Mouse (Mus musculus): ENCODE measurements around the gene Gm49405. TPM values are rescaled to one million over a fixed set of nuclear protein-coding genes. Genes with fewer than 3 reads are reported as not detected.
"Not testable (repeated sequence)": the region's sequence is repeated elsewhere in the genome, so short reads cannot be mapped to it uniquely, and the experiment has no call there.

The Gm49405 gene
- total RNA-seq (2021) = 1 to 10 TPM; 1.1 TPM
- long read RNA-seq, experiment 1 = 0 reads
- long read RNA-seq, experiment 2, partial matches to known transcripts = 0 of 1 reads
- long read RNA-seq, experiment 2, other reads (novel, unspliced or antisense) = 1 of 1 reads

DNA sequence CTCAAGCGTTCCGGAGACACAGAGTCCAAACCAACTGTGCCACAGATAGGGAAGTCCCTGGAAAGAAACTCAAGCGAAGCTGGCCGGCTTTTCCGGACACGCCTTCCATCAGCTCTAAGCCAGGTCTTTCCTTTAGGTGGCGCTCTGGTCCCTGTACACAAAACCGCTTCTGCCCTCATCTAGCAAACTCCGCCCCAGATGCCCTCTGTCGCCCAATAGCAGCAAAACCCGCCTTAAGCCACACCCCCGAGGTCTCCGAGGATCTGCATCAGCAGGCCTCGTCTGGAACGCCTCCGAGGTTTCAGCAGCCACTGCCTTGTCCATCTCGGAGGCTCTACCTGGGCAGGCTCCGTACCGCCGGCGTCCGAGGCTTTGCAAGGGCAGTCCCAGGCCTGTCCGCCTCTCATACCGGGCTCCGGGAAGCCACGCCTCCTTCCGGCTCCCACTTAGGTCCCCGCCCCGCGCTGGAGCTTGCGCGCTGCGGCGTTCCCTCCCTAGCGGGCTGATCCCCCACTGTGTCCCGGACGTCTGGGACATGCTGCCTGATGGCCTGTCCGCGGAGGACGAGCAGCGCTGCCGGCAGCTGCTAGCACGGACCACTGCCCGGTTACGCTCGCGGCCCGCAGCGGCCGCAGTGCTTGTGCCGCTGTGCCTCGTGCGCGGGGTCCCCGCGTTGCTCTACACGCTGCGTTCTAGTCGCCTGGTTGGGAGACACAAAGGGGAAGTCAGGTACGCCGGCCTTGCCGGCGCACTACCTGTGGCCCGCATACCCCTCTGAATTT lies at the start of gene Gm49405, which contains the start of gene Nudt8:
TSS of gene Gm49405 (plus strand) at position 508 of the 782 bp plus-strand sequence.
TSS of gene Nudt8 (plus strand) at position 462 of the 782 bp plus-strand sequence.
- peak; percentile 87 to 88 for DNase-seq (ENCODE audit: low spot score in 2 of 2)

DNA sequence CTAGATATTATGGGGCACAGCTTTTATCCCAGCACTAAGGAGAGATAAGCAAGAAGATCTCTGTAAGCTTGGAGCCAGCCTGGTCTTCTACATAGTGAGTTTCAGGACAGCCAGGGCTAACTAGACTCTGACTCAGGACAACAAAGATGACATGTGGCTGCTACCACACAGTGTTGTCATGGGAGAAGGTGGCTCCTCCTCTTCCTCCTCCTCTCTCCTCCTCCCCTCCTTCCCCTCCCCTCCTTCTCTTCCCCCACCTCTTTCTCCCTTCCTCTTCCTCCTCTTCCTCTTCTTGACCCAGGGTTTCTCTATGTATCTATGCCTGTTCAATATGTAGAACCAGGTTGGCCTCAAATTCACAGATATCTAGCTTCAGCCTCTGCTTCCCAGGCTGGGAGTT lies 49.0 kb upstream of the Gm49405 start:
- DNase-seq (ENCODE audit: low spot score in 2 of 2) = no peak

DNA sequence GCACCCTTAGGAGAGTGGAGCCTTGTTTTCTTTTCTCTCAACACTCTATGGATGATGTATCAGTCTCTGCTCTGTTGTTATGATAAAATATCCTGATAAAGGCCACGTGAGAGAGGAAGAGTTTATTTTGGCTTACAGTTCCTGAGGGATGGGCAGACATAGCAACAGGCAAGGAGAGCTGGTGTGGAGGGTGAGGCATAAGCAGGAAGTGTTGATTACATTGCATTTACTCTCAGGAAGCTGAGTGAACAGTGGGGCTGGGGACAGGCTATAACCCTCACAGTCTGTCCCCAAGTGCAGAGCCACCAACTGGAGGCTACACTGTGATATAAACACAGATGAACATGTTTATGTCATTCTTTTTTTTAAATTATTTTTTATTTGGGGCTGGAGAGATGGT lies 48.3 kb upstream of the Gm49405 start:
- DNase-seq (ENCODE audit: low spot score in 2 of 2) = no peak

DNA sequence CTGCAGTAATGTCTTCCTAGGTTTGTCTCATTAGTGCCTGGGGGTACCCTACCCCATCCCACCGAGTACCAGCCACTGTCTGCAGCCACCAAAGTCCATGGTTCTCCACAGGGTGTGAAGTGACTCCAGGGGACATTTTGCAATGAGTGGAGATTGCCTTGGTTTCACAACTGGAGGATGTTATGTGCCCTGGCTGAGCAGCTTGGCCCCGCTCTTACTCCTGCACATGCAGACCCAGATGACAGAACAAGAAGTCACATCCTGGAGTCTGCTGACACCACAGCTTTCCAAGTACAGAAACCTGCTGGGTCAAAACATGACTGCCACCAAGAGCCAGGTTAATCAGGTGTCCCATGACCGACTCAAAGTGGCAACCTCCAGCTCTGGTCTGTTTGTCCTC lies 45.4 kb upstream of the Gm49405 start:
- DNase-seq (ENCODE audit: low spot score in 2 of 2) = no peak

DNA sequence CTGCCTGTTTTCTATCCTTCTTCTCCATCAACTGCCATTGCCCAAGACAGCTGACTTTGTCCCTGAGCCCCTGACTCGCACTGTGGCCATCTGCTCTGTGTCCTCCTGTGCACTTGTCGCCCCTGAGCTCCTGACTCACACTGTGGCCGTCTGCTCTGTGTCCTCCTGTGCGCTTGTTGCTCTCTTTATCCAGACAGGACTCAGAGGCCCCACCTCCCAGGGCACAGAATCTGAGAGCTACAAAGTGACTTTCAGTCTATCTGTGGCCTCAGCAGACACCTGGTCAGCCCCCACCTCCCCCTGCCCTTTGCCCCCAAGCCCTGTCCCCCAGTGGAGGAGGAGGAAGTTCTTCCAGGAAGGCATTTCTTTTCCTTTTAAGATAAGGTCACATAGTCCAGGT lies 44.6 kb upstream of the Gm49405 start:
- DNase-seq (ENCODE audit: low spot score in 2 of 2) = no peak

DNA sequence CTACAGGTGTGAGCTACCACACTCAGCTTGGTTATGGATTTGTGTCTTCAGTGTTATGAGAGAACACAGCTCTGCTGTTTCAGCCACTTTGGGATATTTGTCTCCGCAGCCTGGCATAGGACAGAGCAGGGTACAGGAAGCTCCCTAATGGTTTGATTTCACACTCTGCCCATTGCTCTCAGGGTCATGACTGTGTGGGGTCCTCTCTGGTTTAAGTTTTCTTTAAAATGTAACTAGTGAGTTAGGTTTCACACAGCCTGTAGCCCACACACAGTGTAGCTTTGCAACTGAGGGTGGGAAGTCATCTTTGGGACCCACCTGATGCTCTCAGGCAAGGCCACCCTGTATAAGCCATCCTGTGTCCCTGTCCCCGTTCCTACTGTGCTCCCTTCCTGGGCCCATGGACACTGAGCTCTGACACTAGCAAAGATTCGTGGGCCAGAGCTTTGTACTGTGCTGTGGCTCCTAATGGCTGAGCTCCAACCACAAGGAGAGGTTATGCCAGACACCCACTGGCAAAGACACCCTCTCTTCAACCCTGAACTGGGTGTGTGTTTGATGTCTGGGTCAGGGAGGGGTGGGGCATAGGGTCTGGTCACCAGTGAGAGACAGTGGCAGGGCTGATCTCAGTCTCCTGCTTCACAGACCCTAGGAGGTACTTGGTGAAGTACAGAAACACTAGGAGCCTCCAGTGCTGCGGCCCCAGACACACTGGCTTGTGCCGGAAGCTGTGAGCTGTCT lies 43.0 kb upstream of the Gm49405 start:
- DNase-seq (ENCODE audit: low spot score in 2 of 2) = not testable (repeated sequence)

DNA sequence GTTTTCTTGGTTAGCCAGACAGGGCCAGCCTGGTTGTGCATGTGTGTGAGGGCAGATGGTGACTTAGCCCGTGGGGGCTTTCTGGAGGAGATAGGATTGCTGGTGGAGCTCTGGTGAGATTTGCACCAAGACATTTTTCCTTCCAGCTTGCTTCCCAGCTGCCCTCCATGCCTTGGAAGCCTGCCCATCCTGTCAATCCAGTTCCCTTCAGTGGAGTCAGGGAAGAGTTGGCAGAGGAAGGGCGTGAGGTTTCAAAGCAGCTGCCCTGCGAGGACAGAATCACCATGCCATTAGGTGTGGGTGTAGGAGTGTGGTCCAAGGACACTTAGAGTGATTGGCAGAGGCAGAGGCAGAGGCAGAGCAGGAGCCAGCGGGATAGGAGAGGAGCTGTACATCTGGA lies 42.0 kb upstream of the Gm49405 start, which contains the start of gene Aldh3b3:
TSS of gene Aldh3b3 (plus strand) at position 176 of the 400 bp plus-strand sequence.
- no peak for DNase-seq (ENCODE audit: low spot score in 2 of 2)

DNA sequence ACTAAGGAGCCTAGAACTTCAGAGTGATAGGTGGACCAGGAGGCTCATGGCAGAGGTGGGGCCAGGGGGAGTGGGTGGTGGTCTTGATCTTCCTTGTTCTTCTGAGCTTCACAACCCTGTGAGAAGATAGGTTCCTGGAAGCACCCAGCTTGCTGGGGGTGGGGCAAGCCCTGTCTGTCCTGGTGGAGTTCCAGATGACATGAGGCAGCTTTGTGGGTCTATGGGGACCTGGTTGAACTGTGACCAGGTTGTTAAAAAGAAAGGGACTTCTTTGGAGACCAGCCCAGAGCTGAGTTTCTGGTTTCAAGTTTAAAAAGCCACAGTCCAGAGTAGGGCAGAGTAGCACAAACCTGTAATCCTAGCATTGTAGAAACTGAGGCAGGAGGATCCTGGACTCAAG lies 41.4 kb upstream of the Gm49405 start:
- no peak for DNase-seq (ENCODE audit: low spot score in 2 of 2)

DNA sequence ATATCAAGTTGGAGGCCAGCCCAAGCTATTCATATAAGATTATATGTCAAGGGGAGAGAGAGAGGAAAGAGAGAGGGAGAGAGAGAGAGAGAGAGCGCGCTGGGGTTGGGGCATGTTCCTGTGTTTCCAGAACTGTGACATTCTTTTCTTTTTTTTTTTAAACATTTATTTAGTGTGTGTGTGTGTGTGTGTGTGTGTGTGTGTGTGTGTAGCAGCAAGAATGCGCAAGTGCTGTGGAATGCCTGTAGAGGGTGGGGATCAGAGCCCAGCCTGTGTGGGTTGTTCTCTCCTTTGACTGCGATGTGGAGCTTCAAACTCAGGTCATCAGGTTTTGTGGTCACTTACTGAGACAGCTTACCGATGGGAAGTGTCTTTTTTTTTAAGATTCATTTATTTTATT lies 40.2 kb upstream of the Gm49405 start:
- DNase-seq (ENCODE audit: low spot score in 2 of 2) = no peak

DNA sequence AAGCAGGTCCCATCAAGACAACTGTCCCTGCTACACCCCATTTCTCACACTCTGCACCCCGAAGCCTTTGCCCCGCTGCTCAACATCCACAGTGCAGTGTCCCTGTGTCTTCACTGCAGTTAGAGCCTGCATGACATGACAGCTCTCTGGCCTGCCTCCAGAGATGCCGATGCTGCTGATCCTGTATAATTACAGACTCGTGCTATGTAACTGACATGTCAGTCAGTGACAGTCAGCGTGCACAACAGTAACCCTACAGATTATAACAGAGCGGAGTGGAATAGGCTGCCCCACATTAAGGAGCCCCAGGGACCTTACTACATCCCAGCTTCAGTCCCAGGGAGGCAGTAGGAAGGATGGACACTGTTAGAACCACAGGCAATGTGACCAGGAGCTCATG lies 38.6 kb upstream of the Gm49405 start:
- not testable (repeated sequence) for DNase-seq (ENCODE audit: low spot score in 2 of 2)

DNA sequence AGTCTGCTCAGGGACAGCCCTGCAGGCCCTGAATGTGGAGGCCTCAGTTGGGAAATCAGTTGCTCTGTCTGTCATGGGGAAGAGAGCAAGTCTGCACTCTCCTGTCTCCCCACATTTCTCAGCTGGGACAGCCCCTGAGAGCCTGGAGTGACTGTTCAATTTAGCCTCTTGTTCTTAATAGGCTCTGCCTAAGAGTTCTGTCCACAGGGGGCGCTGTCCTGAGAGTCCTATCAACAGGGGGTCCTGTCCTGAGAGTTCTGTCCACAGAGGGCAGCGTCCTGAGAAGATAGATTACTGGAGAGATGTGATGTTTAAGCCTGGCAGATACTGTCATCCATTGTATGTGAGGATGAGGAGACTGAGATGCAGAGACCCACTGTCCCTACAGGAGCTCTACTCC lies 38.0 kb upstream of the Gm49405 start:
- DNase-seq (ENCODE audit: low spot score in 2 of 2) = no peak

DNA sequence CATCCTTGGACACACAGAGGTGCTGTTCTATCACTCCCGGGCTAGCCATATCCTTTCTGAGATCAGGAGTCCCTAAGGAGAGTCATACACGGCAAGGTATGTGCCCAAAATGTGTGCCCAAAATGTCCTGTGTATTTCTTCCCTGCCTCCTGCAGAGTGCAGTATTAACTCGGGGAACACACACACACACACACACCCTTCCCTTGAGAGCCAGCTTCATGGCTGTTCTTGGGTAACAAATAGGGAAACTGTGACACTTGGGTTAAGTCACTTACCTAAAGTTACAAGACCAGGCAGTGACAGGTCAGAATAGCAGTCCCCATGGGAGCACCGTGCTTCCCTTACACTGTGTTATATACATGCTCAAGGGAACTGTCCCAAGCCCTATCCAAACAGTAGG lies 36.4 kb upstream of the Gm49405 start:
- DNase-seq (ENCODE audit: low spot score in 2 of 2) = no peak

DNA sequence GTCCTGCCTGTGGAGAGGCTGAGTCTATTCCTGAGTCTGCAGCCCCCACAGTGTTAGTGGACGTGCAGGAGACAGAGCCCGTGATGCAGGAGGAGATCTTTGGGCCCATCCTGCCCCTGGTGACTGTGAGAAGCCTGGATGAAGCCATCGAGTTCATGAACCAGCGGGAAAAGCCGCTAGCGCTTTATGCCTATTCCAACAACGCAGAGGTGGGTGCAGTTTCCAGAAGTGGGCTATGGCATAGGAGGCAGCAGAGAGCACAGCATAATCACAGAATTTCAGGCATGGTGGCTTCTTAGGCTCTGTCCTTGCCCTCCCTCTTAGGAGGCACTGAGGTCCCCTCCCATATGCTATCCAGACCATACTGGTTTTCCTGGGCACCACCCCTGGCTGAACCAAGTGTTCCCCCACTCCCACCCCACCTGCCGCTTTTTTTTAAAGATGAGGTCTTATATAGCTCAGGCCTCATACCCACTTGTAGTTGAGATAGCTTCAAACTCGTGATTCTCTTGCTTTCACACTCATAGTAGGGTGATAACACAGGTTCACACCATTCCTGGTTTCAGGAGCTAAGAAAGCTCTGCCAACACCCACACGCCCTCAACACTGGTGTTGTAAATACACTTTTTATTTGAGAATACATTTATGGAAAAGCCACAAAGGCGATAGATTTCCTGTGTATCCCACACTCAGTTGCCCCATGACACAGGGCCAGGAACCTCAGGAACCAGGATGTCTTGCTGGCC lies 33.9 kb upstream of the Gm49405 start:
- DNase-seq (ENCODE audit: low spot score in 2 of 2) = no peak

DNA sequence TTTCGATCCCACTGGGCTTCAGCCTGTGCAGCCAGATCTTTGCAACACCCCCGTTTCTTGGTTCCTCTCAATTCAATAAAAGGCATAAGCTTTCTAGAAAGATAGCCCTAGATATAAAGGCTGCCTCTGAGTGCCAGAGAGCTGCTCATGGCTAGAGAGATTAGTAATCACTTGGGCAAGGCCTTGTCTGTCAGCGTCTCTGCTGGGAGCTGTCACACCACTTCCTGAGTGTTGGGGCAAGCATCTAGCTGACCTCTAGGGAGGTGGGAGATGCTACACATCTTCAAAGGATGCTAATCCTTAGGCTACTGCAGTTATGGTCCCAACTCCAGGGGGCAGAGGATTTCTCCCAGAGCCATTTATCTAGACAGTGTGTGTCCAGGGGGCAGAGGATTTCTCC lies 33.2 kb upstream of the Gm49405 start:
- no peak for DNase-seq (ENCODE audit: low spot score in 2 of 2)

DNA sequence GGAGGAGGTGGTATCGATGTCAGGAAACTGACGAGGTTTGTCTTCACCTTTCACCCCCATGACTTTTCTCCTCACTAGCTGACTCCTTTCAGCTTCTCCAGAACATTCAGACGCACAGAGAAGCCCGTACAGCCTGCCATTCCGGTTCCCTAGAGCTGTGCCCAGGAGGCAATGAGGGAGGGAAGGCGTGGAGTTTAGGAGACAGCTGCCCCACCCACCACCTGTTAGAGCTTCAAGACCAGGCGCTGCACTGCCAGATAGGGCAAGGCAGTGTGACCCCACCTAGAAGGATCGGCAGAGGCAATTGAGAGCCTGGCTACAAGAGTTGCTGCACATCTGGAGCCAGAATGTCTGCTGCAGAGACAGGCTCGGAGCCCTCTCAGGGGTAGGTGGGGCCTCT lies 28.2 kb upstream of the Gm49405 start, which contains the start of gene Aldh3b2:
TSS of gene Aldh3b2 (plus strand) at position 100 of the 400 bp plus-strand sequence.
- DNase-seq (ENCODE audit: low spot score in 2 of 2) = no peak

DNA sequence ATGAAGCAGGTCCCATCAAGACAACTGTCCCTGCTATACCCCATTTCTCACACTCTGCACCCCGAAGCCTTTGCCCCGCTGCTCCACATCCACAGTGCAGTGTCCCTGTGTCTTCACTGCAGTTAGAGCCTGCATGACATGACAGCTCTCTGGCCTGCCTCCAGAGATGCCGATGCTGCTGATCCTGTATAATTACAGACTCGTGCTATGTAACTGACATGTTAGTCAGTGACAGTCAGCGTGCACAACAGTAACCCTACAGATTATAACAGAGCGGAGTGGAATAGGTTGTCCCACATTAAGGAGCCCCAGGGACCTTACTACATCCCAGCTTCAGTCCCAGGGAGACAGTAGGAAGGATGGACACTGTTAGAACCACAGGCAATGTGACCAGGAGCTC lies 25.8 kb upstream of the Gm49405 start:
- DNase-seq (ENCODE audit: low spot score in 2 of 2) = not testable (repeated sequence)

DNA sequence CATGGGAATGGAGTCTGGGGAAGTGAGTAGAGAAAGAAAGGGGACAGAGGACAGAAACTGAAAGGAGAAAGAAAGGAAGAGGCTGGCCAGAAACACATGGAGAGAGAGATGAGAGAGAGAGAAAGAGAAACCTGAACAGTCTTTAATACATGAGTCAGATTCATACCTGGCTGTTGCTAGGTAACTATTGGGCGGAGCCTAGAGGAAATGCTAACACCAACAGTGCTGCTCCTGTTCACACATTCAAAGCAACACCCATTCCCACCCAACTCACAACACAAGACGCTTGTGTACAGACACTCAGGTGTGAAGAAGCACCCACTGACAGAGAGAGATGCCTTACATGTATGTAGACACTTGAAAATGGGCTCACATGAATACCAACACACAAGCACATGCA lies 24.6 kb upstream of the Gm49405 start:
- no peak for DNase-seq (ENCODE audit: low spot score in 2 of 2)

DNA sequence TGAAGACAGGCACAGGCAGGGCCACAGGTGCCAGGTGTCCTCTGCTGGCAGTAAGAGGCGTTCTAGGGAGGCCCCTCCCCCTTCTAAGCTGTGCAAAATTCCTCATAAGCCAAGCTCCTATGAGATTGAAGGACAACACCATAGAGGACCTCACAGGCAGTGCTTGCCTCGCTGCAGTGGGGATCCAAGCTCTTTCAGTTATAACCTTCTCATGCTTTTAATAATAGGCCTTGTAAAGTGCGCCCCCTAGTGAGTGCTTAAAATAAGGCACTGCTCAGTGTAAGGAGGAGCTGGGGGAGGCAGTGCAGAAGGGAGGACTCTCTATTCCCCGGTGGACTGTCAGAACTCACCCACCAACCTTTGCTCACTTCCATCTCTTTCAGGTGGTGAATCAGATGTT lies 20.1 kb upstream of the Gm49405 start:
- DNase-seq (ENCODE audit: low spot score in 2 of 2) = peak; percentile 68 to 78

DNA sequence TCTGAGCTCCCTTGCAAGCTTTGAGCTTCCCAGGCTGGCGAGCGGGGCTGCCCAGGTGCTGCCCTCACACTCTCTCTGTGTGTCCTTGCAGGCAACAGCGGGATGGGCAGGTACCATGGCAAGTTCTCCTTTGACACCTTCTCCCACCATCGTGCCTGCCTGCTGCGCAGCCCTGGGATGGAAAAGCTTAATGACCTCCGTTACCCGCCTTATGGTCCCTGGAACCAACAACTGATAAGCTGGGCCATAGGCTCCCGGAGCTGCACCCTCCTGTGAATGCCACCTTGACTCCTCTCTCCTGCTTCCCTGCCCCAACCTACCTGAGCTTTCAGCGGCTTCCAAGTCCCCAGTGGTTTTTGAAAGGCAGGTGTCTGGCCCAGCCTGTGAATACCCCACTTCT lies 19.5 kb upstream of the Gm49405 start:
- no peak for DNase-seq (ENCODE audit: low spot score in 2 of 2)

DNA sequence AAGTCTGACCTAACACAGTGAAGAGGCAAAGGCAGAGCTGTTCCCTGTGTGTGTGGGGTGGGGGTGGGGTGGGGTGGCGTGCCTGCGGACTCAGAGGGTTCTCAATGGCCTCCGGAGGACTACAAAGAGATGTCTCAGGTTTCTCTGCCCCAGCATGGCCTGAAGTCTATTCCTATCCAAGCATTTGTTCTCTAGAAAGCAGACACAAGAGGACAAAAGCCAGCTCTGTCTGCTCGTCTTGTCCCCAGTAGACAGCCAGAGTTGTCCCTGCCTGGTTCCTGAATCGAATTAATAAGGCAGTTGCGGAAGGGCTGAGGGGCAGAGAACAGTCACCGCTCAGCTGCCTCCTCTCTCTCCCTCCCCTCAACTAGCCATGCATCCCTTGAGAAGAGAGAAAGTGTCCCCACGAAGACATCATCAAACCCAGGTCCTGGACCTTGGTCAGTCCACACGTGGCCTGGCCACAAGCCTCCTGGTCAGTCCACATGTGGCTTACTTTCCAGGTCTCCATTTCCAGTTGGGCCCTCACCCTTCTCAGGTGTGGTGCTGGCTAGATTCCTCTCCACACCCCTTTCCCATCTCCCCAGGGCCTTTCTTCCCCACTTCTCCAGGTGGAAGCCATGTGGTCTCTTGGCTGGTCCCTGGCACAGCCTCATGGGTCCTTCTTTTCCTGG lies 16.8 kb upstream of the Gm49405 start:
- no peak for DNase-seq (ENCODE audit: low spot score in 2 of 2)

DNA sequence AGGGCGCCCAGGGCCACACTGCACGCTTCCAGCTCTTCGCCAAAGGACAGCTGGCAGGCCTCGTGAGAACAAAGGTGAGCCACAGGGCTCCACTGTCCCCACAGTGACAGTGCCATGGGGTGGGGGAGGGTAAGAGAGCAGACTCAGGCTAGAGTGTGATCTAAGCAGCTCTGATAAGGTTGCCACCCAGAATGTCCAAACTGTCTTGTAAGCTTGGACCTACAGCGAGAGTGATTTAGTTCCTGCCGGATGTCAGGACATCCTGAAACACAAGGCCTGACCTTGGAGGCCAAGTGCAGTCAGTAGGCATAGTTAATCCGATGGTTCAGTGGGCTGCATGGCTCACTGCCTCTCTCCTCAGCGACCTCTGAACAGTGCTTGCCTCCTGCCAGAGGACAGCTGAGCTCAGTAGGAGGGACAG lies 15.2 kb upstream of the Gm49405 start:
- peak in 1 of 2 experiments; percentile 29 for DNase-seq (ENCODE audit: low spot score in 2 of 2)
